Mouse (Mus musculus) urinary bladder, postnatal 25 days (tissue): ENCODE data around the gene Cc2d1b.

Source experiments
- DNase-seq: peaks from one replicate; pipeline ENCODE4 v3.0.0; 2022; ENCODE audit warnings: low spot score

Gene Cc2d1b

GRCm38 (mm10) chr4:108664407-108664806 lies 44.7 kb downstream of the Cc2d1b start:
- DNase-seq: no peak
